Mouse (Mus musculus) bone marrow macrophage, adult 2 months (primary cell): ENCODE measurements around the gene Ms4a15. TPM values are rescaled to one million over a fixed set of nuclear protein-coding genes. Genes with fewer than 3 reads are reported as not detected.

Experiments used
- H3K27ac ChIP-seq: 2 replicates; pipeline ENCODE4 v1.5.1; 2012; ENCODE audit warnings: low read depth, low read length; ENCODE audit not compliant: insufficient read depth
- H3K4me1 ChIP-seq: 2 replicates; pipeline ENCODE4 v1.6.1; 2012; ENCODE audit warnings: low read length; ENCODE audit not compliant: control insufficient read depth, insufficient read depth
- H3K4me3 ChIP-seq: 2 replicates; pipeline ENCODE4 v1.5.1; 2012; ENCODE audit warnings: mild to moderate bottlenecking, low read length, moderate library complexity; ENCODE audit not compliant: insufficient read depth
- CTCF ChIP-seq: IDR thresholded peaks from 2 replicates; pipeline ENCODE4 v1.5.1; 2012; ENCODE audit warnings: low read depth, mild to moderate bottlenecking, low read length, moderate library complexity
- POLR2A ChIP-seq: IDR thresholded peaks from 2 replicates; pipeline ENCODE4 v1.6.1; 2012; ENCODE audit warnings: mild to moderate bottlenecking, low read depth, low read length, borderline replicate concordance
- polyA plus RNA-seq: library from polyadenylated mRNA; stranded (reverse); fragments of >200 nt; gene quantifications from 2 replicates; pipeline ENCODE4 v1.2.4, GENCODE M21; 2012; ENCODE audit not compliant: missing spikeins, insufficient read depth, insufficient read length

Ms4a15 gene
- polyA plus RNA-seq, result not detected in 2 replicates

- H3K4me1 ChIP-seq, result peaks cover 2% of the 10 kb centered on the region
- H3K4me3 ChIP-seq, result no peak within 1 kb of the TSS
- TF ChIP-seq CTCF, result no peak
- no peak for TF ChIP-seq POLR2A
- H3K27ac ChIP-seq, result no peak within 1 kb of the TSS
Observed at GRCm38 (mm10) chr19:10993150-10993549, at the start of gene Ms4a15. Ms4a15 (minus strand) TSS chr19:10993250.

GRCm38 (mm10) chr19:11037570-11037969 lies 44.5 kb upstream of the Ms4a15 start:
- TF ChIP-seq CTCF (no peak), POLR2A (no peak)
- H3K27ac ChIP-seq, result no peak overlapping the region
- no peak overlapping the region for H3K4me3 ChIP-seq
- H3K4me1 ChIP-seq, result no peaks in the 10 kb centered on the region

- Histone ChIP-seq H3K4me3 (no peak overlapping the region), H3K27ac (no peak overlapping the region), H3K4me1 (no peaks in the 10 kb centered on the region)
- TF ChIP-seq CTCF (no peak), POLR2A (no peak)
Observed at GRCm38 (mm10) chr19:11022382-11022781, 29.3 kb upstream of the Ms4a15 start.

- Histone ChIP-seq H3K27ac (no peak within 1 kb of the TSS), H3K4me3 (no peak within 1 kb of the TSS), H3K4me1 (no peaks in the 10 kb centered on the region)
- no peak for TF ChIP-seq CTCF
- no peak for TF ChIP-seq POLR2A
Observed at GRCm38 (mm10) chr19:11017891-11018290, 24.8 kb upstream of the Ms4a15 start, which contains the start of gene Ms4a18. Ms4a18 (minus strand) TSS chr19:11018031.

GRCm38 (mm10) chr19:11017251-11017650 lies 24.2 kb upstream of the Ms4a15 start:
- no peak overlapping the region for H3K27ac ChIP-seq
- H3K4me1 ChIP-seq, result no peaks in the 10 kb centered on the region
- TF ChIP-seq POLR2A, result no peak
- no peak for TF ChIP-seq CTCF
- no peak overlapping the region for H3K4me3 ChIP-seq

GRCm38 (mm10) chr19:11015998-11016397 lies 22.9 kb upstream of the Ms4a15 start:
- TF ChIP-seq CTCF (no peak), POLR2A (no peak)
- no peak overlapping the region for H3K4me3 ChIP-seq
- no peaks in the 10 kb centered on the region for H3K4me1 ChIP-seq

GRCm38 (mm10) chr19:11015468-11015867 lies 22.4 kb upstream of the Ms4a15 start:
- TF ChIP-seq POLR2A (no peak), CTCF (no peak)
- no peak overlapping the region for H3K27ac ChIP-seq
- H3K4me1 ChIP-seq, result no peaks in the 10 kb centered on the region
- no peak overlapping the region for H3K4me3 ChIP-seq

More at GRCm38 (mm10) chr19:11015998-11016397, 22.9 kb upstream of the Ms4a15 start:
- no peak overlapping the region for H3K27ac ChIP-seq

GRCm38 (mm10) chr19:10991911-10992310 lies 1.1 kb downstream of the Ms4a15 start:
- H3K27ac ChIP-seq, result no peak overlapping the region
- TF ChIP-seq CTCF, result no peak
- no peak for TF ChIP-seq POLR2A
- H3K4me1 ChIP-seq, result no peaks in the 10 kb centered on the region
- H3K4me3 ChIP-seq, result no peak overlapping the region

- no peak overlapping the region for H3K4me3 ChIP-seq
- no peaks in the 10 kb centered on the region for H3K4me1 ChIP-seq
- TF ChIP-seq CTCF, result no peak
- TF ChIP-seq POLR2A, result no peak
- no peak overlapping the region for H3K27ac ChIP-seq
Observed at GRCm38 (mm10) chr19:10990751-10991150, 2.3 kb downstream of the Ms4a15 start.

GRCm38 (mm10) chr19:10988563-10988962 lies 4.5 kb downstream of the Ms4a15 start:
- H3K4me3 ChIP-seq, result no peak overlapping the region
- TF ChIP-seq POLR2A, result no peak
- no peak for TF ChIP-seq CTCF
- H3K27ac ChIP-seq, result no peak overlapping the region
- no peaks in the 10 kb centered on the region for H3K4me1 ChIP-seq

GRCm38 (mm10) chr19:10985889-10986288 lies 7.2 kb downstream of the Ms4a15 start:
- Histone ChIP-seq H3K4me1 (no peaks in the 10 kb centered on the region), H3K27ac (no peak overlapping the region), H3K4me3 (no peak overlapping the region)
- TF ChIP-seq CTCF, result no peak
- no peak for TF ChIP-seq POLR2A
